Mouse (Mus musculus) erythroblast, embryonic 14.5 days (primary cell): ENCODE measurements around the gene Gm49510.

ENCODE experiments used
- GATA1 ChIP-seq: IDR thresholded peaks from 2 replicates; pipeline ENCODE4 v1.6.1; 2012; ENCODE audit warnings: low read length, inconsistent platforms, mixed read lengths
- TAL1 ChIP-seq: IDR thresholded peaks from 3 replicates; pipeline ENCODE4 v1.6.1; 2012; ENCODE audit warnings: low read length, inconsistent platforms, mixed read lengths

DNA sequence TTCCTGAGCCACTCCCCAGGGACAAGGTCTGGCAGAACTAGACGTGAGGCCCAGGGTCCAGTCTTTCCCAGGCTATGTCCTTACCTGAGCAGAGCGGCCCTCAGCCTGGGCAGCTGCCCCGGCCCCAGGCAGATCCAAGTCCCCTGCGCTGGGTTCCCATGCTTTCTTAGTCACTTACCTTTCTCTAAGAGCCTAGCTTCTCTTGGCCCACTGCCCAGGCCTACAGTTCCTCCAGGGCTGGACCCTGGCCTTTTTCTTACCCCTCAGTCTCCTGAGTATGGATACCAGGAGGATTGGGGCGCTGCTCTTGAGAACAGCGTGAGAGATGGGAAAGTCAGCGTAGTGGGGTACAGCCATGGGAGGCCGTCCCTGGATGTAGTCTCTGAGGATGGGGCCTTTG, 19.0 kb upstream of the Gm49510 start:
- TF ChIP-seq GATA1 (no peak), TAL1 (no peak)
